Mouse (Mus musculus) kidney, adult 2 months (tissue): Measurements from ENCODE around the gene Hoxa13. TPM values are rescaled to one million over a fixed set of nuclear protein-coding genes. Genes with fewer than 3 reads are reported as not detected.
A peak's percentile ranks its signal among the peaks of the same experiment; 100 is the strongest.

Source experiments
- DNase-seq: peaks from one replicate; pipeline ENCODE4 v3.0.0; 2021
- H3K27ac ChIP-seq: fragments of 200-500 bp; 2 replicates; pipeline ENCODE4 v1.5.1; 2012; ENCODE audit warnings: low read depth, low read length, control low read depth, inconsistent platforms; ENCODE audit not compliant: insufficient read depth
- H3K27me3 ChIP-seq: fragments of 200-500 bp; replicated peaks from 2 replicates; pipeline ENCODE4 v1.6.1; 2012; ENCODE audit warnings: mild to moderate bottlenecking, moderate library complexity, low read length, inconsistent platforms; ENCODE audit not compliant: control insufficient read depth, insufficient read depth
- H3K36me3 ChIP-seq: fragments of 200-500 bp; 2 replicates; pipeline ENCODE4 v1.6.1; 2012; ENCODE audit warnings: mild to moderate bottlenecking, moderate library complexity, low read length, inconsistent platforms; ENCODE audit not compliant: control insufficient read depth, insufficient read depth
- H3K4me1 ChIP-seq: fragments of 200-500 bp; 2 replicates; pipeline ENCODE4 v1.6.1; 2011; ENCODE audit warnings: low read length; ENCODE audit not compliant: control insufficient read depth, insufficient read depth
- H3K4me3 ChIP-seq: fragments of 200-500 bp; 2 replicates; pipeline ENCODE4 v1.5.1; 2011; ENCODE audit warnings: mild to moderate bottlenecking, low read depth, low read length, control low read depth; ENCODE audit not compliant: insufficient read depth
- CTCF ChIP-seq: fragments of 200-500 bp; conservative IDR thresholded peaks from 2 replicates; pipeline ENCODE4 v1.5.1; 2011; ENCODE audit warnings: low read depth, mild to moderate bottlenecking, control low read depth, low read length, moderate library complexity, mixed read lengths; ENCODE audit not compliant: insufficient read depth, insufficient read length
- POLR2A ChIP-seq: fragments of 200-500 bp; IDR thresholded peaks from one replicate; pipeline ENCODE4 v1.6.1; 2011; ENCODE audit warnings: low read depth, low read length, control low read depth
- WGBS: fragments of 180-500 bp; shearing (Covaris S2); methylation state at CpG from one replicate; pipeline ENCODE4 v1.1.7; 2018; 5-methylcytosine and 5-hydroxymethylcytosine counted together
- polyA plus RNA-seq: library from polyadenylated mRNA; depleted of rRNA; stranded (reverse); fragments of >200 nt; gene quantifications from 2 replicates; pipeline ENCODE4 v1.2.3, GENCODE M21; 2012

Hoxa13 gene
- polyA plus RNA-seq, 1 experiment, result not detected

- WGBS, result 42% methylated on average over 6 of the region's 6 CpGs
- Histone ChIP-seq H3K27ac (no peak overlapping the region), H3K4me1 (peaks cover 6% of the 10 kb centered on the region), H3K27me3 (peaks cover 9% of the 10 kb centered on the region; the same call in 1 of the 2 replicates), H3K36me3 (no peaks in the 10 kb centered on the region), H3K4me3 (no peak overlapping the region)
- DNase-seq, result peak; percentile 57
- no peak for TF ChIP-seq CTCF
- no peak for TF ChIP-seq POLR2A
Observed at GRCm38 (mm10) chr6:52294616-52295015, 33.9 kb upstream of the Hoxa13 start.

- Histone ChIP-seq H3K27ac (no peak overlapping the region), H3K4me3 (no peak overlapping the region), H3K36me3 (no peaks in the 10 kb centered on the region), H3K27me3 (peaks cover 9% of the 10 kb centered on the region; the same call in 1 of the 2 replicates), H3K4me1 (peaks cover 2% of the 10 kb centered on the region; the same call in 1 of the 2 replicates)
- WGBS, result 88% methylated on average over 7 of the region's 7 CpGs
- DNase-seq, result no peak
- TF ChIP-seq CTCF (no peak), POLR2A (no peak)
Observed at GRCm38 (mm10) chr6:52292328-52292727, 31.6 kb upstream of the Hoxa13 start.

- H3K36me3 ChIP-seq, result no peaks in the 10 kb centered on the region
- TF ChIP-seq POLR2A (no peak), CTCF (no peak)
- peaks cover 2% of the 10 kb centered on the region; the same call in 1 of the 2 replicates for H3K4me1 ChIP-seq
- H3K27me3 ChIP-seq, result peaks cover 9% of the 10 kb centered on the region; the same call in 1 of the 2 replicates
- no peak overlapping the region for H3K27ac ChIP-seq
- no peak for DNase-seq
- no peak overlapping the region for H3K4me3 ChIP-seq
- 11% methylated on average over 45 of the region's 45 CpGs for WGBS
Observed at GRCm38 (mm10) chr6:52291021-52291860, 30.6 kb upstream of the Hoxa13 start.

- H3K36me3 ChIP-seq, result no peaks in the 10 kb centered on the region
- no peak overlapping the region for H3K27ac ChIP-seq
- no peak for TF ChIP-seq CTCF
- no peak for TF ChIP-seq POLR2A
- no peak for DNase-seq
- peaks cover 9% of the 10 kb centered on the region; the same call in 1 of the 2 replicates for H3K27me3 ChIP-seq
- H3K4me3 ChIP-seq, result no peak overlapping the region
- peaks cover 2% of the 10 kb centered on the region; the same call in 1 of the 2 replicates for H3K4me1 ChIP-seq
- 14% methylated on average over 12 of the region's 12 CpGs for WGBS
Observed at GRCm38 (mm10) chr6:52290186-52290585, 29.5 kb upstream of the Hoxa13 start.

- Histone ChIP-seq H3K27me3 (no peaks in the 10 kb centered on the region), H3K36me3 (no peaks in the 10 kb centered on the region), H3K4me3 (no peak overlapping the region), H3K27ac (no peak overlapping the region), H3K4me1 (no peaks in the 10 kb centered on the region; the same call in 1 of the 2 replicates)
- 95% methylated on average over 5 of the region's 5 CpGs for WGBS
- TF ChIP-seq CTCF, result no peak
- TF ChIP-seq POLR2A, result no peak
- DNase-seq, result no peak
Observed at GRCm38 (mm10) chr6:52283896-52284295, 23.2 kb upstream of the Hoxa13 start.

- Histone ChIP-seq H3K4me3 (no peak overlapping the region), H3K27ac (no peak overlapping the region), H3K4me1 (no peaks in the 10 kb centered on the region), H3K36me3 (no peaks in the 10 kb centered on the region), H3K27me3 (no peaks in the 10 kb centered on the region)
- 55% methylated on average over 12 of the region's 12 CpGs for WGBS
- TF ChIP-seq CTCF (no peak), POLR2A (no peak)
- DNase-seq, result no peak
Observed at GRCm38 (mm10) chr6:52281084-52281483, 20.4 kb upstream of the Hoxa13 start.

GRCm38 (mm10) chr6:52276920-52277319 is 16.2 kb upstream of the Hoxa13 start:
- no peaks in the 10 kb centered on the region for H3K27me3 ChIP-seq
- H3K4me1 ChIP-seq, result no peaks in the 10 kb centered on the region
- WGBS, result 30% methylated on average over 5 of the region's 5 CpGs
- H3K4me3 ChIP-seq, result no peak overlapping the region
- H3K27ac ChIP-seq, result no peak overlapping the region
- no peaks in the 10 kb centered on the region for H3K36me3 ChIP-seq
- no peak for DNase-seq
- no peak for TF ChIP-seq POLR2A
- no peak for TF ChIP-seq CTCF
